Mouse (Mus musculus) embryo, embryonic 11.5 days (tissue): ENCODE results near the gene Mymx.

ENCODE experiments used
- DNase-seq: peaks from one replicate; pipeline ENCODE4 v3.0.0-alpha.2; 2012; ENCODE audit warnings: low read depth, low spot score

Gene Mymx

GRCm38 (mm10) chr17:45610144-45610866, 8.4 kb upstream of the Mymx start:
- no peak for DNase-seq

- DNase-seq = no peak
These were observed 6.5 kb upstream of the Mymx start for GRCm38 (mm10) chr17:45608396-45608795.

- DNase-seq = no peak
These were observed 5.3 kb upstream of the Mymx start for GRCm38 (mm10) chr17:45606992-45607879.

GRCm38 (mm10) chr17:45602984-45603383, 1.1 kb upstream of the Mymx start:
- DNase-seq = no peak

GRCm38 (mm10) chr17:45601325-45601724, 577 bp downstream of the Mymx start:
- no peak for DNase-seq

- DNase-seq = no peak
These were observed 1.6 kb downstream of the Mymx start for GRCm38 (mm10) chr17:45600267-45600666.

GRCm38 (mm10) chr17:45599446-45600242, 2.3 kb downstream of the Mymx start, which contains the start of gene Slc29a1:
Gene Slc29a1, minus strand, starts transcription at chr17:45599606.
- DNase-seq = no peak

- no peak for DNase-seq
These were observed 3.0 kb downstream of the Mymx start for GRCm38 (mm10) chr17:45598891-45599290.

GRCm38 (mm10) chr17:45598376-45598775, 3.5 kb downstream of the Mymx start:
- no peak for DNase-seq

GRCm38 (mm10) chr17:45597787-45598186, 4.1 kb downstream of the Mymx start:
- no peak for DNase-seq

GRCm38 (mm10) chr17:45596631-45597396, 5.1 kb downstream of the Mymx start:
- DNase-seq = no peak

- DNase-seq = no peak
These were observed 6.0 kb downstream of the Mymx start for GRCm38 (mm10) chr17:45595736-45596390.

- DNase-seq = no peak
These were observed 6.8 kb downstream of the Mymx start for GRCm38 (mm10) chr17:45594881-45595735.

GRCm38 (mm10) chr17:45594195-45594594, 7.7 kb downstream of the Mymx start:
- no peak for DNase-seq

GRCm38 (mm10) chr17:45593479-45593878, 8.4 kb downstream of the Mymx start:
- DNase-seq = no peak

- no peak for DNase-seq
These were observed 9.1 kb downstream of the Mymx start for GRCm38 (mm10) chr17:45592606-45593431.

GRCm38 (mm10) chr17:45591701-45592605, 9.9 kb downstream of the Mymx start:
- DNase-seq = no peak

GRCm38 (mm10) chr17:45590410-45590809, 11.5 kb downstream of the Mymx start:
- no peak for DNase-seq
